Mouse (Mus musculus) ES-E14 (cell line): ENCODE measurements around the gene Mdm1.

ENCODE experiments used
- CHD2 ChIP-seq: IDR thresholded peaks from 2 replicates; pipeline ENCODE4 v1.6.1; 2014; ENCODE audit warnings: mild to moderate bottlenecking, low read depth, low read length, inconsistent platforms
- HCFC1 ChIP-seq: IDR thresholded peaks from 2 replicates; pipeline ENCODE4 v1.6.1; 2012; ENCODE audit warnings: low read length, inconsistent platforms, borderline replicate concordance; ENCODE audit not compliant: insufficient read depth
- MAFK ChIP-seq: IDR thresholded peaks from 2 replicates; pipeline ENCODE4 v1.6.1; 2014; ENCODE audit warnings: mild to moderate bottlenecking, low read depth, low read length, inconsistent platforms; ENCODE audit not compliant: insufficient read depth
- ZC3H11A ChIP-seq: IDR thresholded peaks from 2 replicates; pipeline ENCODE4 v1.6.1; 2012; ENCODE audit warnings: low read depth, mild to moderate bottlenecking, inconsistent platforms, low read length, borderline replicate concordance
- ZNF384 ChIP-seq: IDR thresholded peaks from 2 replicates; pipeline ENCODE4 v1.6.1; 2012; ENCODE audit warnings: low read depth, low read length, inconsistent platforms

- TF ChIP-seq ZC3H11A (no peak), CHD2 (no peak), MAFK (no peak), ZNF384 (no peak), HCFC1 (no peak)
Observed at GRCm38 (mm10) chr10:118122441-118123162, 19.0 kb upstream of the Mdm1 start.
